ENCODE assay signal across 17 mouse cellular contexts in the genomic region with DNA sequence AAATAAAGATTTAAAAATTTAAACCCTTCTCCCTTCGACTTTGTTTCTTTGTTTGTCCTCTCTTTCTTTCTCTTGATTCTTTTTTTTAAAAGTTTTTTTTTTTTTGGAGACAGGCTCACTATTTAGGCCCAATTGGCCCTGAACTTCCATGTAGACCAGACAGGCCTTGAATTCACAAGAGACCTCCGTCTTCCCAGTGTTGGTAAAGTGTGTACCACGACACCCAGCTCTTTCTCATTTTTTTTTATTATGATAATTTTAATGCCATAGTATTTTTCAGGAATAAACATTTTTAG. TPM values are rescaled to one million over a fixed set of nuclear protein-coding genes. Genes with fewer than 3 reads are reported as not detected.
A peak's percentile ranks its signal among the peaks of the same experiment; 100 is the strongest.
DNase-seq lines count a peak whose midpoint lies in the region; ATAC-seq lines count a peak whose summit lies in the region.
"Had no signal": no experiment of that assay in that cellular context is flagged by ENCODE, and none has a peak within 500 bp of the region (broad histone marks: within the 10 kb centered on the region; RNA-seq: fewer than 3 reads in every experiment).

No protein-coding gene starts in this region.

- peak overlapping the region; percentile 57 for H3K4me3 ChIP-seq in heart, embryonic 10.5 days
- H3K4me3 ChIP-seq in kidney, embryonic 14.5 days (ENCODE audit: low read length), result no peak overlapping the region
- no peak overlapping the region for H3K4me3 ChIP-seq in neural tube, embryonic 12.5 days
- no peak overlapping the region for H3K4me3 ChIP-seq in neural tube, embryonic 15.5 days (replicated peaks)
- H3K4me3 ChIP-seq in limb, embryonic 12.5 days (replicated peaks), result no peak overlapping the region; the same call in 1 of the 2 replicates

- no peak for ATAC-seq in kidney, embryonic 14.5 days (ENCODE audit: low FRiP score, low TSS enrichment)
- no peak for ATAC-seq in neural tube, embryonic 12.5 days (ENCODE audit: low FRiP score, low read depth)
- no peak for ATAC-seq in neural tube, embryonic 15.5 days (ENCODE audit: low FRiP score)
- ATAC-seq in limb, embryonic 12.5 days (ENCODE audit: insufficient number of reproducible peaks, insufficient read depth, low FRiP score, low TSS enrichment, low read depth), result no peak

- peaks cover 31% of the 10 kb centered on the region for H3K27me3 ChIP-seq in heart, embryonic 10.5 days (ENCODE audit: insufficient read depth, poor library complexity, severe bottlenecking)
- no peaks in the 10 kb centered on the region; the same call in none of the 2 replicates for H3K27me3 ChIP-seq in kidney, embryonic 14.5 days (ENCODE audit: control insufficient read depth, insufficient read depth, low read length)
- peaks cover 18% of the 10 kb centered on the region for H3K27me3 ChIP-seq in neural tube, embryonic 12.5 days (replicated peaks)
- peaks cover 17% of the 10 kb centered on the region for H3K27me3 ChIP-seq in neural tube, embryonic 15.5 days (replicated peaks)
- peaks cover 15% of the 10 kb centered on the region for H3K27me3 ChIP-seq in limb, embryonic 12.5 days

- WGBS in heart, embryonic 10.5 days, result 49% methylated on average over 3 of the region's 3 CpGs
- WGBS in kidney, embryonic 14.5 days, result 57% methylated on average over 3 of the region's 3 CpGs
- 50% methylated on average over 3 of the region's 3 CpGs for WGBS in neural tube, embryonic 12.5 days
- 59% methylated on average over 3 of the region's 3 CpGs for WGBS in neural tube, embryonic 15.5 days
- 40% methylated on average over 3 of the region's 3 CpGs for WGBS in limb, embryonic 12.5 days

- peak overlapping the region; percentile 50 for H3K4me2 ChIP-seq in kidney, embryonic 14.5 days (replicated peaks; ENCODE audit: low read depth, low read length)
- peak overlapping the region; percentile 45; the same call in 1 of the 2 replicates for H3K4me2 ChIP-seq in neural tube, embryonic 12.5 days (replicated peaks)
- H3K4me2 ChIP-seq in neural tube, embryonic 15.5 days, result no peak overlapping the region
- H3K4me2 ChIP-seq in limb, embryonic 12.5 days, result peak overlapping the region; percentile 53

- H3K9ac ChIP-seq in kidney, embryonic 14.5 days (ENCODE audit: low read depth, low read length), result 0 out of 2 replicates have a peak overlapping the region, but pooled peaks have one; percentile 42
- no peak overlapping the region for H3K9ac ChIP-seq in neural tube, embryonic 12.5 days
- H3K9ac ChIP-seq in neural tube, embryonic 15.5 days (replicated peaks), result no peak overlapping the region
- H3K9ac ChIP-seq in limb, embryonic 12.5 days (replicated peaks), result 0 out of 2 replicates have a peak overlapping the region, but pooled peaks have one; percentile 47

- peak overlapping the region; percentile 85; the same call in 1 of the 2 replicates for H3K27ac ChIP-seq in heart, embryonic 10.5 days
- H3K27ac ChIP-seq in kidney, embryonic 14.5 days (ENCODE audit: low read depth, low read length), result no peak overlapping the region
- H3K27ac ChIP-seq in neural tube, embryonic 12.5 days, result no peak overlapping the region
- no peak overlapping the region for H3K27ac ChIP-seq in neural tube, embryonic 15.5 days (replicated peaks)
- H3K27ac ChIP-seq in limb, embryonic 12.5 days, result no peak overlapping the region
- H3K27ac ChIP-seq: macrophage had no signal

- peaks cover 19% of the 10 kb centered on the region for H3K4me1 ChIP-seq in heart, embryonic 10.5 days
- H3K4me1 ChIP-seq in kidney, embryonic 14.5 days (ENCODE audit: control insufficient read depth, insufficient read depth, low read length), result peaks cover 9% of the 10 kb centered on the region; the same call in 1 of the 2 replicates
- peaks cover 14% of the 10 kb centered on the region for H3K4me1 ChIP-seq in neural tube, embryonic 12.5 days
- peaks cover 19% of the 10 kb centered on the region for H3K4me1 ChIP-seq in neural tube, embryonic 15.5 days
- peaks cover 21% of the 10 kb centered on the region for H3K4me1 ChIP-seq in limb, embryonic 12.5 days (replicated peaks)

- no peaks in the 10 kb centered on the region for H3K36me3 ChIP-seq in heart, embryonic 10.5 days
- no peaks in the 10 kb centered on the region for H3K36me3 ChIP-seq in kidney, embryonic 14.5 days (ENCODE audit: control insufficient read depth, insufficient read depth, low read length)
- H3K36me3 ChIP-seq in neural tube, embryonic 12.5 days, result no peaks in the 10 kb centered on the region
- H3K36me3 ChIP-seq in neural tube, embryonic 15.5 days, result no peaks in the 10 kb centered on the region
- H3K36me3 ChIP-seq in limb, embryonic 12.5 days, result no peaks in the 10 kb centered on the region

- no peak for DNase-seq in heart, embryonic 10.5 days (ENCODE audit: low spot score)
- DNase-seq in heart, adult 11 months, result no peak
- no peak for DNase-seq in kidney, postnatal 4 days
- DNase-seq in thymus, postnatal 0 days (ENCODE audit: low spot score), result no peak
- DNase-seq: adrenal gland, postnatal 14 days; cerebellum, postnatal 14 days; gastrocnemius, postnatal 25 days; kidney, adult 2 months; layer of hippocampus, adult 9-11 months had no signal

- no peaks in the 10 kb centered on the region for H3K9me3 ChIP-seq in heart, embryonic 10.5 days
- no peaks in the 10 kb centered on the region for H3K9me3 ChIP-seq in kidney, embryonic 14.5 days (ENCODE audit: control insufficient read depth, low read length)
- no peaks in the 10 kb centered on the region for H3K9me3 ChIP-seq in neural tube, embryonic 12.5 days
- no peaks in the 10 kb centered on the region for H3K9me3 ChIP-seq in neural tube, embryonic 15.5 days (replicated peaks)
- H3K9me3 ChIP-seq in limb, embryonic 12.5 days, result no peaks in the 10 kb centered on the region

RNA-seq across cellular contexts. Expression of a gene that starts 4.8 kb away (rescaled TPM):
- polyA plus RNA-seq in heart, embryonic 10.5 days (2016; fragmentation: Nextera tagmentation; extraction: Ambion mirVana), result 1.5 and 3.6 TPM in 2 replicates
- 6.5 and 8.9 TPM in 2 replicates for polyA plus RNA-seq in kidney, embryonic 14.5 days (2014; fragmentation: Nextera tagmentation; extraction: Ambion mirVana)
- polyA plus RNA-seq in neural tube, embryonic 12.5 days (2016; fragmentation: Nextera tagmentation; extraction: Ambion mirVana), result 1.9 and 2.2 TPM in 2 replicates
- 0.27 and 0.66 TPM in 2 replicates for polyA plus RNA-seq in neural tube, embryonic 15.5 days (2015; fragmentation: Nextera tagmentation; extraction: Ambion mirVana)
- polyA plus RNA-seq in limb, embryonic 12.5 days (2016; fragmentation: Nextera tagmentation; extraction: Ambion mirVana), result 3.2 and 4.1 TPM in 2 replicates
- polyA plus RNA-seq in thymus, postnatal 0 days (2015; fragmentation: Nextera tagmentation; extraction: Ambion mirVana), result 5.5 and 6.6 TPM in 2 replicates
- polyA plus RNA-seq: frontal cortex, adult 2 months had no signal

RNA-seq across cellular contexts. Expression of a gene that starts 14.1 kb away (rescaled TPM):
- polyA plus RNA-seq in heart, embryonic 10.5 days (2016; fragmentation: Nextera tagmentation; extraction: Ambion mirVana), result 0.38 and 0.48 TPM in 2 replicates
- 0.44 TPM in 1 of 2 replicates, not detected in the other for polyA plus RNA-seq in kidney, embryonic 14.5 days (2014; fragmentation: Nextera tagmentation; extraction: Ambion mirVana)
- 0.24 TPM in 1 of 2 replicates, not detected in the other for polyA plus RNA-seq in neural tube, embryonic 12.5 days (2016; fragmentation: Nextera tagmentation; extraction: Ambion mirVana)
- 0.40 and 0.70 TPM in 2 replicates for polyA plus RNA-seq in neural tube, embryonic 15.5 days (2015; fragmentation: Nextera tagmentation; extraction: Ambion mirVana)
- not detected in 2 replicates for polyA plus RNA-seq in limb, embryonic 12.5 days (2016; fragmentation: Nextera tagmentation; extraction: Ambion mirVana)
- polyA plus RNA-seq in thymus, postnatal 0 days (2015; fragmentation: Nextera tagmentation; extraction: Ambion mirVana), result 0.13 and 0.33 TPM in 2 replicates
- polyA plus RNA-seq: frontal cortex, adult 2 months; heart, postnatal 0 days; kidney, adult 2 months; liver, embryonic 16.5 days had no signal

RNA-seq across cellular contexts. Expression of a gene that starts 27.6 kb away (rescaled TPM):
- 0.18 and 0.44 TPM in 2 replicates for polyA plus RNA-seq in heart, embryonic 10.5 days (2016; fragmentation: Nextera tagmentation; extraction: Ambion mirVana)
- polyA plus RNA-seq in kidney, embryonic 14.5 days (2014; fragmentation: Nextera tagmentation; extraction: Ambion mirVana), result 0.74 and 1.1 TPM in 2 replicates
- 0.26 and 0.32 TPM in 2 replicates for polyA plus RNA-seq in neural tube, embryonic 12.5 days (2016; fragmentation: Nextera tagmentation; extraction: Ambion mirVana)
- 0.37 and 2.3 TPM in 2 replicates for polyA plus RNA-seq in neural tube, embryonic 15.5 days (2015; fragmentation: Nextera tagmentation; extraction: Ambion mirVana)
- polyA plus RNA-seq in limb, embryonic 12.5 days (2016; fragmentation: Nextera tagmentation; extraction: Ambion mirVana), result 0.60 and 0.70 TPM in 2 replicates
- polyA plus RNA-seq in thymus, postnatal 0 days (2015; fragmentation: Nextera tagmentation; extraction: Ambion mirVana), result 11.1 and 12.5 TPM in 2 replicates
- polyA plus RNA-seq: frontal cortex, adult 2 months had no signal

Comparison
In these comparisons a context has a peak if more than half of its experiments do, and no peak if none do; other contexts are left out.
1. H3K9ac ChIP-seq: peak in kidney, embryonic 14.5 days (single experiment) and limb, embryonic 12.5 days (single experiment); none in neural tube, embryonic 12.5 days (single experiment) and neural tube, embryonic 15.5 days (single experiment).